Mouse (Mus musculus): ENCODE results near the gene Tmem238l.

- TF ChIP-seq POLR2A (IDR thresholded peaks at IDR 0.05; ENCODE audit: insufficient read depth, low read length) (no peak), CTCF (IDR thresholded peaks at IDR 0.05; ENCODE audit: low read depth, low read length) (no peak), EP300 (IDR thresholded peaks at IDR 0.05; ENCODE audit: insufficient read depth, low read depth, low read length) (no peak)
Measured at GRCm38 (mm10) chr11:67002911-67003310, 46.5 kb downstream of the Tmem238l start.

Measured in ES-Bruce4 (cell line).